ENCODE assay signal across 8 mouse cellular contexts in the genomic region with DNA sequence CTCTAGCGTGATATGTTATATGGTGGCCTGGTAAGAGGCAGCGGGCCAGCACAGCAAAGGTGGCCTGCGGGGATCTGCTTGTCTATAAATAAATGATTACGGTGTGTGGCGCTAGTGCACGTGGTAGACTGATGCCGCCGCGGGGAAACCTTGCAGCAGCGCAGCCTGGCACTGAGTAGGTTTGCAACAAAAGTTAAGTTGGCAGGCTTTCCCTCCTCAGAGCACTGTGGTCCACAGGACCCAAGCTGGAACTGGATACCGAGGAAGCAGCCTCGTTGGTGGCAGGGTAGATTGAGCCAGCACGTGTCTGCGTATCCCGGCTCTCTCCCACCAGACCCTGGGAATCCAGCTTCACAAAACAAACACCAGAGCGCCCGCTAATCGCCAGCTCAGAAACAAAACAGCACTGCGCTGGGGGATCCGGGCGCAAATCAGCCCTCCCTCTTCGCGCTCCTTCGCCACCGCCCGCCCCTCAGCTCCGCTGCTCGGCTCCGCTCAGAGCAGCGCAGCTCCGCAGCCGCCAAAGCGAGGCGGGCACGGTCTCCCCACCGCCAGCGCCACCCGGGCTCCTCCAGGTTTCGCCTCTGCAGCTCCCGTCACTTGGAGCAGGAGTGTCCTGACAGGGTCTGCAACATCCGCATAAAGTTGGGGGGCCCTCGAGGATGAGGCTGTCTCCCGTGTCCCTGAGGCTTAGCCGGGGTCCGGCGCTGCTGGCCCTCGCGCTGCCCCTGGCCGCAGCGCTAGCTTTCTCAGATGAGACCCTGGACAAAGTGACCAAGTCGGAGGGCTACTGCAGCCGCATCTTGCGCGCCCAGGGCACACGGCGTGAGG. TPM values are rescaled to one million over a fixed set of nuclear protein-coding genes. Genes with fewer than 3 reads are reported as not detected.
DNase-seq lines count a peak whose midpoint lies in the region; ATAC-seq lines count a peak whose summit lies in the region.

Gene Spon1 (plus strand): TSS at position 332 of the 831 bp plus-strand sequence.

- DNase-seq in adrenal gland, adult 2 months, result peak; percentile 27
- peak; percentile 83 to 84 for DNase-seq in cerebellum, postnatal 25 days
- peak; percentile 56 for DNase-seq in gastrocnemius, adult 18-20 months (ENCODE audit: low spot score)
- DNase-seq in left cerebral cortex, postnatal 14 days (ENCODE audit: low spot score in 2 of 2), result peak; percentile 65 to 66
- peak; percentile 70 for DNase-seq in right cerebral cortex, postnatal 14 days
- no peak for DNase-seq in spleen, postnatal 4 days (ENCODE audit: low spot score in 2 of 2)

- intact Hi-C loops in left cerebral cortex, postnatal 14 days (cut with DNase I), result loop anchor here (5.0 to 10.0 kb wide), 2 partner anchors 154 to 391 kb away; no protein-coding TSS in a partner anchor

- H3K9ac ChIP-seq in hindbrain, embryonic 12.5 days, result peak within 1 kb of the TSS; percentile 67

- under 1% methylated on average over 56 of the region's 56 CpGs for WGBS in hindbrain, embryonic 12.5 days

- 0 out of 2 replicates have a peak within 1 kb of the TSS, but pooled peaks have one; percentile 4 for H3K27ac ChIP-seq in hindbrain, embryonic 12.5 days

- H3K4me2 ChIP-seq in hindbrain, embryonic 12.5 days (replicated peaks), result peak within 1 kb of the TSS; percentile 88

- H3K4me1 ChIP-seq in hindbrain, embryonic 12.5 days, result peaks cover 28% of the 10 kb centered on the region

- H3K27me3 ChIP-seq in hindbrain, embryonic 12.5 days, result peaks cover 54% of the 10 kb centered on the region

- peak; percentile 92 for ATAC-seq in hindbrain, embryonic 12.5 days (ENCODE audit: low FRiP score)
- 0 out of 2 replicates have a peak, but pooled peaks have one; percentile 21 for ATAC-seq in megakaryocyte, adult 5-6 weeks (ENCODE audit: poor library complexity, severe bottlenecking)

- H3K36me3 ChIP-seq in hindbrain, embryonic 12.5 days, result no peaks in the 10 kb centered on the region

- H3K4me3 ChIP-seq in hindbrain, embryonic 12.5 days, result peak within 1 kb of the TSS; percentile 48

- peaks cover 6% of the 10 kb centered on the region; the same call in 1 of the 2 replicates for H3K9me3 ChIP-seq in hindbrain, embryonic 12.5 days (replicated peaks)

RNA-seq across cellular contexts. Expression of gene Spon1, which starts in this region (rescaled TPM):
- total RNA-seq in adrenal gland, adult 2 months (2021), result 10 to 100 TPM; 10.3 to 12.2 TPM
- 8.4 and 10.4 TPM in 2 replicates for polyA plus RNA-seq in adrenal gland, adult 2 months (2012; rRNA removed)
- 1 to 10 TPM; 2.3 to 3.1 TPM for total RNA-seq in gastrocnemius, adult 18-20 months (2021)
- polyA plus RNA-seq in hindbrain, embryonic 12.5 days (2016; fragmentation: Nextera tagmentation; extraction: Ambion mirVana), result 107 and 150 TPM in 2 replicates
- total RNA-seq in left cerebral cortex, postnatal 14 days (2021), result 10 to 100 TPM; 37.6 to 43.5 TPM
- total RNA-seq in megakaryocyte, adult 5-6 weeks (2015), result 0.13 TPM in 1 of 2 replicates, not detected in the other
- 0.04 and 0.22 TPM in 2 replicates for total RNA-seq in megakaryocyte, adult 5-6 weeks (2017)

Comparison
In these comparisons a context has a peak if more than half of its experiments do, and no peak if none do; other contexts are left out.
1. Peak in ATAC-seq in megakaryocyte, adult 5-6 weeks; RNA of the gene not detected or under 1 TPM.
2. DNase-seq: peak in adrenal gland, adult 2 months (single experiment), cerebellum, postnatal 25 days (2 of 2), gastrocnemius, adult 18-20 months (single experiment), left cerebral cortex, postnatal 14 days (2 of 2) and right cerebral cortex, postnatal 14 days (single experiment); none in spleen, postnatal 4 days (0 of 2).